Mouse (Mus musculus) cerebellum, postnatal 10 days (tissue): Measurements from ENCODE around the gene Hif3a.

Experiments
- DNase-seq, 2 experiments: peaks; one replicate each; pipeline ENCODE4 v3.0.0; 2021; ENCODE audit warnings: mixed read lengths in 2 of 2

Hif3a gene

GRCm38 (mm10) chr7:17056601-17057523 is 5.4 kb downstream of the Hif3a start:
- DNase-seq = peak; percentile 62 to 66

- DNase-seq = peak; percentile 87 to 88
These were observed 6.1 kb downstream of the Hif3a start for GRCm38 (mm10) chr7:17056081-17056581.

DNA sequence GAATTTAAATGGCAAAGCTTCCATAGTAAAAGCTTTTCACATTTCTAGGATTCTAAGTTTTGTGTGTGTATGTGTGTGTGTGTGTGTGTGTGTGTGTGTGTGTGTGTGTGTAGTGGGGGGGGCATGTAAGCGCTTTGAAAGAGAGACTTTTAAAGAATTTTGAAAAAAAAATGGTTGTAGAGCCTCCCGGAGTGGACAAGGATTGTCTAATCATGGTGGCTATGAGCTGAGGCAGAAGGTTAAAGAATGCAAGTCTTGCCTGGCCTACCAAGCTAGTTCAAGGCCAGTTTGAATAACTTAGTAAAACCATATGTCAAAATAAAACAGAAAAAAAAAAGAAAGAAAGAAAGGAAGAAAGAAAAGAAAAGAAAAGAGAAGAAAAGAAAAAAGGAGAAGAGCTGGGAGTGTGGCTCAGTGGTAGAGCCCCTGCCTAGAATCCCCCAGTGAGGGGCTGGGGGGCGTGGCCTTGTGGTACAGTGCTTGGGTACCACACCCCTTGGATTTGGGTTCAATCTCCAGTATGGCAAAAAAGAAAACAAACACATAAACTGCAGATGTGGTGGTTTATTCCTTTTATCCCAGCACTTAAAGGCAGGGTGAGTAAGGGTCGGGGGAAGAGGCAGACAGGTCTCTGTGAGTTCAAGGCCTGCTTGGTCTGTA is 6.8 kb downstream of the Hif3a start:
- peak; percentile 29 to 47 for DNase-seq

DNA sequence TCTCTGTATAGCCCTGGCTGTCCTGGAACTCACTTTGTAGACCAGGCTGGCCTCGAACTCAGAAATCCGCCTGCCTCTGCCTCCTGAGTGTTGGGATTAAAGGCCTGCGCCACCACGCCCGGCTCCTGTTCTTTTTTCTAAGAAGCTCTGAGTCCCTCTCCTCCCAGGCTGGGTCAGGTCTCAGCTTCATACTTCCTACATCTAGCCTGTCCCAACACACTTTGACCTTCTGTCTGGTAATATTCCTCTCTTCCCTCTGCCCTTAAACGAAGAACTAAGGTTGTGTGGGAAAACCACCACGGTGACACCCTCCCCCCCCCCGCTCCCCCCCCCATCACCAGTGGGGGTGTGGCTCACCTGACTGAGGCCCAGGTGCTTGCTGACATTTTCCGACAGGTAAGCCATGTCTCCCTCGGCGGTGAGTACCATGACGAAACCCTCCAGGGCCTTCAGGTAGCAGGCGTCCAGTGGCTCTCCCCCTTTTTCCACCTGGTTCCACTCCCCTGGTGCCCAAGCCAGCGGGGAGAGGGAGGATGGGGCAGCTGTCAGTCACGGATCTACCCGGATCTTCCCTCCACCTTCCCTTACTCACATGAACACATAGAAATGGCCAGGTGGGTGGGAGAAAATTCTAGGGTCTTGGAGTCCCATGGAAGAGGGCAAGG is 7.8 kb downstream of the Hif3a start:
- DNase-seq = no peak

DNA sequence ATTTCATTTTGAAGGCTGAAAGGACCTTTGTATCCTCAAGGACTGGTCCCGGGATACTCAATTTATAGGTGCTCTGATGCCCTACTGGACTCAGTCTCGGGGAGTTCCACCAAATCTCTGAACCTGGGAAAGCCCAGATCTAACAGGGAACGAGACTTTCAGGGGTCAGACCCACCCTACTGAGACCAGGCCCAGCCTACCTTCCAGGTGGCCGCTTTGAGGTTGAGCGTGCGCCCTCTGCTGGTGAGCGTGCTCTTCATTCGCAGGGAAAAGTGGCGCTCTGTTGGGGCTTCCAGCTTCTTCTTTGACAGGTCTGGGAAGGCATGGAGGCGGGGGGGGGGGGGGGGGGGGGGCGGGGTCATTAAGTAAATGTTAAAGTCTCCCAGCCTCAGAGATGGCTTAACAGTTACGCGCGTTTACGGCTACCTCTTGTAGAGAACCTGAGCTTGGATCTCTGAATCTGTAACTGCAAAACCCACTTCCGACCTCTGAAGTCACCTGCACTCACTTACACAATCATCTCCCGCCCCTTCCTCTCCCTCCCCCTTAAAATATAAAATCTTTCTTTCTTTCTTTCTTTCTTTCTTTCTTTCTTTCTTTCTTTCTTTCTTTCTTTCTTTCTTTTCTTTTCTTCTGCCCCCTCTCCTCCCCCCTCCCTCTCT is 11.2 kb downstream of the Hif3a start:
- DNase-seq = peak; percentile 85 to 90

- DNase-seq = peak in 1 of 2 experiments; percentile 16
These were observed 11.7 kb downstream of the Hif3a start for GRCm38 (mm10) chr7:17050491-17050890.

DNA sequence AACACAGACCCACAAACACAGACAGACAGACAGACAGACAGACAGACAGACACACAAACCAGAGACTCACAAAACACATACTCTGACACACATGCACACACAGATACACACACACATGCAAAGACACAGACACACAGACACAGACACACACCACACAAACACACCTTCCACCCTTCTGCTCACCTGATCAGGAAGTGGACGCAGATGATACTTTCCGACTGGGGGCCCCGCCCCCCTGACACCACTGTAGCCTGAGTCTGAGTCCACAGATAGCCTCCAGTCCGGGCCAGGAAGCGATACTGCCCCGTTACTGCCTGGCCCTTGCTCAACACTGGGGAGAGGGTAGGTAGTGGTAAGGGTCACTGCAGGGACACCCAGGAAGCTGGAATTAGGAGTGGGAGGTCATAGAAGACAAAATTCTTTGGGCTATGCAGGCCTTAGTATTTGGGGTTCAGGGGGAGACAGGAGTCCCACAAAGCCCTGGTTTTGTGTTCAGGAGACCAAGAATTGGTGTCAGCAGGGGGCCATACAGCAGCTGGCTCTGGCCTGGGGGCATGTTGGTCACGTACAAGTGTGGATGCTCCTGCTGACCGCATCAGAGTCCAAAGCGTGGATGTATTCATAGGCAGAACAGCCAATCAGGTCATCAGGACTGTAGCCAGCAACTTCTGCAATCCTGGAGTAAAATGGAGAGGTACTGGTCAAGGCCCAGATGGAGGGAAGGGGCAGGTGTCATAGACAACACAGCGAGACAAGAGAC is 13.6 kb downstream of the Hif3a start:
- peak in 1 of 2 experiments; percentile 17 for DNase-seq

GRCm38 (mm10) chr7:17047041-17047682 is 15.1 kb downstream of the Hif3a start:
- DNase-seq = no peak

- DNase-seq = peak; percentile 58 to 64
These were observed 16.5 kb downstream of the Hif3a start for GRCm38 (mm10) chr7:17045743-17046142.

DNA sequence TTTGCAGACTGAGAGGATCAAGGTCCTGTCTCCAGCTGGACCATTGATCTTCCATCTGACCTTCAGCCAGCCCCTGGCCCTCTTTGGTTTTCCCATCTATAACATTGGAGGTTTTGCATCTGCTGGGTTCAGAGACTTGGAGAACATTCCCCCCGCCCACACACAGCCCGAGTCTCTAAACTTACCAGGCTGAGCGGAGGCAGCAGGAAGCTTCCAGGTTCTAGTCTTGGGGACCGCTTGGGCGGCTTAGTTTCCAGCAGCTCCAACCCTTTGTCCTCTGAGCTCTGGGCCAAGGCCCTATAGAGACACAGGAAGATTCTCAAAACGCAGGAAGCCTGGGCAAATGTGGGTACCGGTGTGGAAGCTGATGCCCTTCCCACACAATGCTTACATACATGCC is 22.9 kb downstream of the Hif3a start:
- DNase-seq = no peak

DNA sequence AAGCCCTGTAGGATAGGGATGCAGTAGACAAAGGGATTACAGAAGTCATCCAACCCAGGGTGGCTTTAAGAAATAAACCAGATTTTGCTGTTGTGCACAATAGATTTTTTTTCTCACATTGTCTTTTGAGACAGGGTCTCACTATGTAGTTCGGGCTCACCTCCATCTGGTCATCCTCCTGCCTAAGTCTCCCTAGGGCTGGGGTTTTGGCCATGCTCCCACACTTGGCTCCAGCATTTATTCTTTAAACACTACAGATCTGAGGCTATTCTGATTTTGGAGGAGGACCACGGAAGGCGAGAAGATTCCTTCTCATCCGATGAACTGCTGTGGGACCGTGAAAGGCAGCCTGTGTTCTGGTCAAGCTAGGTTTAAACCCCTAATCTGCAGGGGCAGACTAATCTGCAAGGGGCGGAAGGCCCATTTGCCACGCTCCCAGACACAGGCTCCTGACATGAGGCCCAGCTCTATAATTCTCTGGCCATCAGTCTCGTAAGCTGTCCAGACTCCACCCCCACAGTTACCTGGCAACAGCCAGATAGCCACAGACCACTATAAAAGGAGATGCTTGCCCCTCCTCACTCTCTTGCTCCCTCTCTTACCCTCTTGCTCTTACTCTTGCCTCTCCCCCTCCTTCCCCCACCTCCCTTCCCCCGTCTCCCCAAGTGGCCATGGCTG is 24.1 kb downstream of the Hif3a start:
- peak; percentile 77 to 81 for DNase-seq

DNA sequence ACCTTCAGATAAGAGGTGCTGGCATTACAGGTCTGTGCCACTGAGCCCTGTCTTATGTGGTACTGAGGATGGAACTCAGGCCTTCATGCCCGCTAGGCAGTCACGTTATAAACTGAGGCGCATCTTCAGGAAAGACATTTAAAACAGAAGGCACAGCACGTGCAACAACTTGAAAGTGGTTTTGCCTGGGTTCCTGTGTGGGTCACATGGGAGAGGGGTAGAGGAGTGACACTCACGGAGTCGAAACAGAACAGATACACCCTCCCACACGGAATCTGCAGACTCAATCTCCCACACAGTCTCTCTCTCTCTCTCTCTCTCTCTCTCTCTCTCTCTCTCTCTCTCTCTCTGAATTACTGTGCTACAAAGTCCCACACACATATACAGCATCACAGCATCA is 32.0 kb downstream of the Hif3a start:
- DNase-seq = no peak

- no peak for DNase-seq
These were observed 33.3 kb downstream of the Hif3a start for GRCm38 (mm10) chr7:17028923-17029322.

DNA sequence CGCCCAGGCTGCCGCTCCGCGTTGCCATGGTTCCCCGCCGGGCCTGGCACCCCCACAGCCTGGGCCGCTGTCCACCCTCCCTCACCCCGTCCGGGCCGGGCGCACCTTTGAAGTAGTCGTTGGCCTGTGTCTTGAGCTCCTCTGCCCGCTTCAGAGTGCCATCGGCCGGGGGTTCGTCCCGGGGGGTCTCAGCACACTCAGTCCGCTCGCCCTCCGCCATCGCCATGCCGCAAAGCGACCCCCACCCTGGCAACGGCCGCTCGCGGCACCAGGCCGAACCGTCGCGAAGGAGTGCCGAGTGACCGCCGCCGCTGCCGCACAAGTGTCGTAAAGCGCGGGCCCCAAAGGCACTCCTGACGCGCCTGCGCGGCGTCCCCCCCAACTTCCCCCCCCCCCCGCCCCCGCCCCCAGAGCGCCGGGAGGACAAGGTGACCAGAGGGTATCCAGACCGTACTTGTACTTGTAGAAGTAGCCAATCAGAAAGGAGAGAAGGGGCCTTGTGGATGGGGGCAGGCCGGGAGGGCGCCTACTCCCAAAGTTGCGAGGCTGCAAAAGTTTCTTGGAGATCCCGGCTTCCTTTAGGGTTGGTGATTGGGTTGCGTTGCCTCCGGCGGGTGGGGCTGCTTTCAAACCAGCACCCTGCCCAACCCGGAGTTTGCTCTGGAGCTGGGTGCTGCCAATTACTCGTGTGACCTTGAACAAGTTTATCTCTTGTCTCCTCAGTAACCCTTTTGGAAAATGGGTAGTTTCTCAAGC is 34.5 kb downstream of the Hif3a start, which contains the start of gene Ppp5c:
Gene Ppp5c, minus strand, starts transcription at position 337 of the 756 bp plus-strand sequence.
- DNase-seq = peak; percentile 96 to 97

DNA sequence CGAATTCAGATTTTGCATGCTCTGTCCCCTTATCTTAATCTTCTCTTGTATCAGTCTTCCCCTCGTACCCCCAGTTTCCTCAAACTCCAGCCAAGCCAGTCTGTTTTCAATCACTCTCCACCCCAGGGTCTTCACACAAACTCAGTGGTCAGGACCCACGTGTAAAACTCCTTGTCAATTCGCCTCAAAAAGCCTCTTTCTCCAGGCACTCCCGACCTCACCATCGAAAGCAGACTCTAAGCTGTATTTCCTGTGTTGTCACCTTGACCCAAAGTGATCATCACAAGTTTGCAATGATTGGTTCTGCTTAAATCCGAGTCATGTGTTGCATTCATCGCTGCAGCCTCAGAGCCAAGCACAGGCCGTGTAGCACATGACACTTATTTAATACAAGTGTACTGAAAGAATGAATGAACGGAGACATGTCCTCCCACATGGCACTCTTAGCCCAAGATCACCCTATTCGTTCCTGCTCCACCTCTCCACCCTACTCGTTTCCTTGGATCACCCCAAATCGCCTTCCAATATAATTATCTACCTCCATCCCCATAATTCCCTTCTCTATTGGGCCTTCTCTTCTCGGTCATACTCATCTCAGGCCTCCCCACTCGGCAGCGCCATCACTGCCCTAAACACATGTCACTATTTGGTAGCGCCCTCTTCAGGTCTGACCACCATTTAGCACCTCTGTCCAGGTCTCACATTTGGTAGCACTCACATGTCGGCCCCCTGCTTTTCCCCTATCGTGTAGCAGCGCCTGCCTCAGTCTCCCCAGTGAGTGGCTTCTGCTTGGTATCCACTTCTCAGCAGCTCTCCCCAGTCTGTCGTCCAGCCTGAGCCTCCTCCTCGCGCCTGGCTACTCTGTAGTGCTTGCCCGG is 35.3 kb downstream of the Hif3a start:
- peak; percentile 82 to 87 for DNase-seq

DNA sequence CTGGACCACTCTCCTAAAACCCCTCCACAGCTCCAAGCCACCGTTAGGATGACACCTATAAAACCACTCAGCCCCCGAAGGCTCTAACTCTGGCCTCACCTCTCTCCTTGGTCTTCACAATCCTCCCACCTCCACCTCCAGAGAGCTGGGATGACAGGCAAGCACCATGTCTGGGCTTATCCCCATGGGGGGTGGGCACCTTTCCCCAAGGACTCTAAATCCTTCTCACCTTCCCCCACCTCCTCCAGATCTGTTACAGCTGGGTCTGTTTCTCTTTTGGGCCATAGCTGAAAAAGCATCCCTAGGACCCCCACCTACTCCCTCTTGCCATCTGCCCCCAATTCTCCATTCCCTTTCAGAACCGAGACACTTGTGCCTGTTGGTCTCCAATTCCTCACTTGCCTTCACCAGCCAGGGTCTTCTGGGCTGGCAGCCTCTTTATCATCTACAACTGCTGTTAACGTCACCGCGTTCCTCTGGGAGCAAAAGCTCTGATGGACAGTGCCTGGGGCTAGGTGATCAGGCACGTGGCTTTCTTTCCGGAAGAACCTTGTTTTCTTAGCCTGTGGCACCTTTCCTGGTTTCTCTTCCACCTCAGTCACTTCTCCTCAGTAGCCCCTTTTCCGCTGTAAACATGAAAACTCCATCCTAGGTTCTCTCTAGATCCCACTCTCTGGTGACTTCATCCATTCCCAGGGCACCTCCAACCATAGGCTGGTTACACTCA is 36.2 kb downstream of the Hif3a start:
- no peak for DNase-seq

DNA sequence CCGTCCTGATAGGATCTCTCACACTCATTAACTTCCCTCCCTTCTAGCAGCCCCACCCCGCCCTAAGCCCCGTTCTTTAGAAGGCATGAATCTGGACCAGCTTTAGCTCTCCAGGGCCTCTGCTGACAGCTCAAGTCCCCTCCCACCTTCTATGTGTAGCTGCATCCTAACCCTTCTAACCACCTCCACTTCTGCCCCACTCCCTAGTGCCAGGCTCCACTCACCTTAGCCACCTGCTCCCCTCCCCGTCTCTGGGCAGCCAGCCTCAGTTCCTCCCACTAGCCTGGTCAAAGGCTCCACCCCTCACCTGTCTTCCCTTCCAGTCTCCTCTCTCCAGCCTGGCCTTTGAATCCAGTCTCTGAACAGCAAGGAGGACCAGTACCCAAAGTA is 36.7 kb downstream of the Hif3a start:
- no peak for DNase-seq
